Mouse (Mus musculus) layer of hippocampus, postnatal 36 days (tissue): Measurements from ENCODE around the gene Fgfr2. TPM values are rescaled to one million over a fixed set of nuclear protein-coding genes. Genes with fewer than 3 reads are reported as not detected.
A peak's percentile ranks its signal among the peaks of the same experiment; 100 is the strongest.

ENCODE experiments used
- DNase-seq, 2 experiments: peaks; one replicate each; pipeline ENCODE4 v3.0.0; 2022
- total RNA-seq, 2 experiments: library from RNA; stranded (reverse); gene quantifications; 2 replicates each; pipeline ENCODE4 v1.2.3; 2021

Gene Fgfr2
- total RNA-seq, 2 experiments from 2014 or later, result 45.4 to 47.9 TPM

DNA sequence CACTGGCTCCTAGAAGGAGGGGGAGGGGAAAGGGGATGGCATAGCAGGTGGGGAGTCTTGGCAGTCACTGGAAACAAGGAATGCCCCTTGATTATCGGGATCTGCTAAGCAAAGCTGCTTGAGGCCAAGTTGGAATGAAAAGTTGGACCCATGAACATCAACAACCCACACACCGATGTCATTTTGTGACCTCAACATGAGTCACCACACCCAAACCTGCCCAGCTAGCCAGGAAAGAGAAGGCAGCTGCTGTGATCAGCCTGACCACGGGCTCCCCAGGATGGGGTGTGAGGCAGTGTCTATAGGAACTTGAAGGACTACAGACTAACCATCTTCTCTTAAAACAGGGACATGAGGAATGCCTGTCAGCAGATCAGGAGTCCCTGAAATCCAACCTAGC lies 37.7 kb downstream of the Fgfr2 start:
- no peak for DNase-seq

DNA sequence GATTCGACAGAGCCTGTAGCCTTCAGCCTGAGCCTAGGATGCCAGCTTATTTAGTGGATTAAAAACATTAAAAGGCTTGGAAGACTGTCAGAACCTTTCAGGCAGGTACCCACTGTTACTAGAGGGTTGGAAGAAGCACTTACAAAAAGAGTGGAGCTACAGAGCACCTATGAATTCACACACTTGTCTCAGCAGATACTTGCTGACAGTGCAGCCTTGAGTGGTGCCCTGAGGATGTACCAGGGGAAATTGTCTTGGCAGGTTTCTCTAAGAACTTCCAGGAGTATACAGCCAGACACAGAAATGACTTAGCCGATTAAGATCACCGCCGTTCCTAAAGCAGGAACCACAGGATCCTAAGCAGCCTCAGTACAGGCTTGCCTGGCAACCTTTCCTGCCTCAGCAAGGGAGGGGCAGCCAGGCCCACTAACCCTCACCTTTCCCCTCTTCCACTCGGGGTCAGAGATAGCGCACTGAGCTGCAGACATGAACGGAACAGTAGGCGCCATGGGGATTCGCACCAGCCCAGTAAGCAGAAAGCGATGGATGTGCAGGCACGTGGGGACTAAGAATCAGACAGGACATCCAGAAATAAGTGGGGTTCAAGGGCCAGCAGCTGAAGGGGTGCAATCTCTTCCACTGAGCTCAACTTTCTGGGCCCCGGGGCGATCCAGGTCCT lies 39.1 kb downstream of the Fgfr2 start:
- DNase-seq, result no peak

DNA sequence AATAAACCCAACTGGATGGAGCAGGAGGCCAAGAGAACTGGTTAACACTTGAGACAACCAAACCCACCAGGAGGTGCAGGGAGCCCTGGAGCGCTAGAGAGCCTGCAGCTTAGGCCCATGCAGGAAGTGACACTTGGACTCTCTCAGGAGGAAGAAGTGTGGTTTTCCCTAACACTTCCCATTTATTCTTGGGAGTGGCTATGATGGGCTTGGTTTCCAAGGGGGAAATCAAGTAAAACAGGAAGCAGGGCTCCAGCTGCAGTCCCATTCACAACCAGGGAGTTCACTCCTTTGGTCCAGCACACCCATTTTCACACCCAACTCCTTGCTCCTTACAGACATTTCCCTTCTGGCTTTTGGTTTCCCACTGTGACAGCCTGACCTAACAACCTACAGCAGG lies 44.2 kb downstream of the Fgfr2 start:
- no peak for DNase-seq

DNA sequence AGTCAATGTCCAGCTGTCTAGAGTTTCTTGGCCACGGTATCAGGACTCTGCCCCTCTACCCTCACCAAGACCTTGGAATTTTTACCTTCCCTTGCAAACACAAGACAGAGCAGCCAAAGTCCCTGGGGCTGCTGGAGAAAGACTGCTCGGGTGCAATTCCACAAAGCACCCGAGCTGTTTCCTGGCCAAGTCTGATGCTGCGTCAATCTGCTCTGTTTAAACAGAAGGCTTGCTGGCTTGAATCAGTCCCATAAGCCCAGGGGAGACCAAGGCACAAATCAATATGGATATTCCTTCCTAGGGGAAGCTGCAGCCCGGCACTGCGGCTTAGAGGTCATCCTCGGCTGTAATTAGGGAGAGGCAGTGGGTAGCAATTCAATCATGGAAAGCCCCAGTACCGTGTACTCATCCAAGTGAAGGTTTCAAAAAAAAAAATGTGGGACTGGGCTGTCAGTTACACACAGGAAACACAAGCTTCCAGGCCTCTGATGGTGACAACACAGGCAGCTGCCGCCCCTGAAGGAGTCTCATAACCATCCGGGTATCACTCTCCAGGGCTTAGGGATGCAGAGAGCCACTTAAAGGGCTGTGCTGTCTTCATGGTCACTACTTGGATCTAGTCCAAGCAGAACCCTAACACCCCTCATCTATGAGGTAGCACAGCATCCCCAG lies 48.6 kb downstream of the Fgfr2 start:
- peak; percentile 47 to 56 for DNase-seq

DNA sequence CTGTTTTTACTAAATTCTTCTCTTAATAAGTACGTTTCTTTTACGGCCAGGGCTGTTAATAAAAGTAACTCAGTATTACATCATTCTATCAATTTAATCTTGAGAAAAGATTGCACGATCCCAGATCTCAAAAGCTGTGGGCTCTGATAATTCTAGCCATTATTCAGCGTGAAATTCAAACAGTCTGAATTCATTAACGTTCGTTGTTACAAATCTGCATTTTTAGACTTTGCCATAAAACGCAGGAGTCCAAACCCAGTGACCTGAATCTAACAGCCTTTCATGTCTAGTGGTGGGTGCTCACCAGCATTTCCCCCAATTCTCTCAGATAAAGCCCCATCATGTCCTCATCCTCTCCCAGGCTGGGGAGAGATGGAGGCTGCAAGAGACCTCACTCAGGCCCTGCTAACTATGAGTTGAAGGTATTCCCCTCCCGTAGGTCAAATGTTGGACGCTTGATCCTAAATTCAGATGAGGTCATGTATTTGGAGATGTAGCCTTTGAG lies 50.0 kb downstream of the Fgfr2 start:
- no peak for DNase-seq

DNA sequence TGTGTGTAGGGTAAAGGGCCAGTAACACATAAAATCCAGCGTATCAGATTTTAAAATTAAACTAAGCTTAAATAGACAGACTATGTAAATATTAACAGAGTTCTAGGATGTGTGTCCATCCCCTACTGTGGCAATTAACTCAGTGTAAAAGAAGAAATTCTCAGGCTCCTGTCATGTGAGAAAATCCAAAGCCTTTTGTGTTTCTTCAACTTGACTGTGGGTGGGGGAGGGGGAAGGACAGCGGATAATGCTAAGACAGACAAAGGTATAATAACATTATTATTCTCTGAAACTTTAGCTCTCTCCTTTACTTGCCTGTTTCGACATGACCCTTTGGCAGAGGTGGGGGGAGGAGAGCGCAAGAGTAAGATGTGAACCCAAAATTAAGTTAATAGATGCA lies 50.6 kb downstream of the Fgfr2 start:
- DNase-seq, result no peak

DNA sequence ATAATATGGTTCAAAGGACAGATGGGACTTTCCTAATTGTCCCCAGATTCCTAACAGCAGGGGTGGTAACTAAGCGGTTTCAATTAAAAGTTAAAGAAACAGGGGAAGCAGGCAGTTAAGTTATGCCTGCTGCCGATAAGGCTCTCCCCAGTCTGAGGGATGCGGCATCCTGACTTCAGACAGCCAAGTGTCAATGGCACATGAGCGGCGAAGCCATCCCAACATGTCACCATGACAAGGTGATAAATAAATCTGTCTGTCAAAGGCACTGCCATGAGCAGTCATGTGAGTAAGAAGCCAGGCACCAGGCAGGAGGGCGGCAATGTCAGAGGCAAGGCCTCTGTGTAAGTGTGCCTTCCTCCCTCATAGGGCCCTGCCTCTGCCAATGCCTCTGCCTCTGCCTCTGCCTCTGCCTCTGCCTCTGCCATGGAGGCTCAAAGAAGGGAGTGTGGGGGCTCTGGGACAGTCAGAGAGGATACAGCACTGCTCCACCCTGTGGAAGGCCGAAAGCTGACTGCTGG lies 55.8 kb downstream of the Fgfr2 start:
- DNase-seq, result no peak

DNA sequence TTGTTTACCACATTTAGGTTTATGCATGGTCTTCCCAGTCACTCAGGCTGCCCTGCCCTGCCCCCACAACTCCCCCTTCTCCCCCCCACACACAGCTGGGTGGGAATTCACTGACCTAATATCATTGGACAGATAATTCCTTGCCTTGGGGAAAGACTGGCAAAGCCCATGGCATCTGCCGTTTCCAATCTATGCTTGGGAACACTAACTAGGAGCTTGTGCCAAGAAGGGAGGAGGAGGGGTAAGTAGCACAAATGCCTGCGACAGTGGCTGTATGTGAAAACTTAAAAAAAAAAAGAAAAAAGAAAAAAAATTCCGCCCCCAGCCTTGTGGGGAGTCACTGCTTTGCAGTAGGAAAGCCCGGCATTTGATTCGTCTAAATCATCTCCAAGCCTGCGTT lies 56.4 kb downstream of the Fgfr2 start:
- peak; percentile 37 to 63 for DNase-seq

DNA sequence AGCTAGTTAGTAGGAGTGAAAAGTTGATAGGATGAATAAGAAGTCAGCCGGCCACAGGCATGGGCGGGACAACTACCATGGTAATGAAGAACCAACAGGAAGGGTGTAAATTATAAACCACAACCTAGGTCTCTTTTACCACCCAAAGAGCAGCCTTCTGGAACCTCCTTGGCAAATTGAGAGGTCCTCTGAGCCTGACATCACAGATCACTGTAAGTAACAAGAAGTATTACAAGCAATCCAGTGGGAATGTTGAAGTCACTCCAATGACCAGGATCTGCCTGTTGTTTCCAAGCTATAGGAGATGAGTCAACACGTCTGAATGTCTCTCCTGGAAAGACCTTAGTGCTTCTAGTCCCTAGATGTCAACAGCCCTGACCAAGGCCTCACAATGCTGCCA lies 61.1 kb downstream of the Fgfr2 start:
- DNase-seq, result no peak

DNA sequence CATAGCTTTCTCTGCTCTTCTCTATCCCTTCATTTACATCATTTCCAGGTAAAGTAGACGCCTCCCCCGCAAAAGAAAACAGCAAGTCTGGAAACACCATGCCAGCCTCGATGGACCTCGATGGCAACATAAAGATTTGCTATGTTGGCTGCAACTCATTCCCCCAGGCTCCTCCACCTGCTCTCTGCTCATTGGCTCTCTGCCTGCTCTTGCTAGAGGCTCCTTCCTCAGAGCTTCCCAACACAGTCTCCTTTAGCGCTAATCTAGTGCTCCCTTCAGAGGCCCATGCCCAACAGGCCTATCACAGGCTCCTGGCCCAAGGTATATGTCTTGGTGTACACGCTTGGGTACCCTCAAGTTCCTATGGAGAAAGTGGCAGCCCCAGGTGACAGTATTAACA lies 63.0 kb downstream of the Fgfr2 start:
- no peak for DNase-seq

DNA sequence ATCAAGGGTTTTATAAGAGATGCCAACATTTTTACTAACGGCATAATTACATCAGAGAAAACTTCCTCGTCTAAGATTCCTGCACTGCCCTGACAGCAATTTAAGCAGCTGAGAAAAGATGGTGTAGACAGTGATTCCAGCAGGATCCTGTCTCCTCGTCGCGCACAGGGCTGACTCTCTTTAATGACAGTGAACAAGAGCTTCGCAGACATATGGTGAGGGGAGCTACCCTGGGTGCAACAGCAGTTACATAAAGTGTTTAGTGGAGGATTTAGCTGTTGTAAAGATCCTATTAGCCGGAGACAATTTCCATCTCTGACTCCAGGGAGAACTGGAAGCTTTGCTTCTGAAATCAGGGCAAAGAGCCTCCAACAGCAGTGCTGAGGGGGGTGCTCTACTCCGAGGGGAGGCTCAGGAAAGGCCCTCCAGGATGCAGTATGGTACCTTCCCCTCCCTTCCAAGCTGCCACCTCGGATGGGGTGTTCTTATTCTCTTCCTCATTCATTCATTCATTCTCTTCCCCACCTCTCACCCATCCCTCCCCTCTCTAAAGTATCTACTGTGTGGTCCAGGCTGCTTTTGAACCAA lies 63.5 kb downstream of the Fgfr2 start:
- DNase-seq, result peak; percentile 38 to 40

DNA sequence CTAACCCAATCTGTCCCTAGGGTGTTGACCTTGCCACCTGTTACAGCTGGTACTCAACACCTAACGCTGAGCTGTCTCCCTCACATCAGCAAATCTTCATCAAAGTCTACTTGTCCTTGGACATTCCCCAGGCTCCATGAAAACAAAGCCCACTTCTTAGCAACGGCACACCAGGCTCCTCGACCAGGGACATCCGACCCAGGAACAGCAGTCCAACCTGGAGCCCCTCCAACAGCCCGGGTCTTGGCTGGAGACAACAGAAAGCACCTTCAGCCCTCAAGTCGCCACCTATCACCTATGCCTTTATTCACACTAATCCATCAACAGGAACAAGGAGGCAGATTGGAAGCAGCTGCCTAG lies 64.0 kb downstream of the Fgfr2 start:
- DNase-seq, result no peak

DNA sequence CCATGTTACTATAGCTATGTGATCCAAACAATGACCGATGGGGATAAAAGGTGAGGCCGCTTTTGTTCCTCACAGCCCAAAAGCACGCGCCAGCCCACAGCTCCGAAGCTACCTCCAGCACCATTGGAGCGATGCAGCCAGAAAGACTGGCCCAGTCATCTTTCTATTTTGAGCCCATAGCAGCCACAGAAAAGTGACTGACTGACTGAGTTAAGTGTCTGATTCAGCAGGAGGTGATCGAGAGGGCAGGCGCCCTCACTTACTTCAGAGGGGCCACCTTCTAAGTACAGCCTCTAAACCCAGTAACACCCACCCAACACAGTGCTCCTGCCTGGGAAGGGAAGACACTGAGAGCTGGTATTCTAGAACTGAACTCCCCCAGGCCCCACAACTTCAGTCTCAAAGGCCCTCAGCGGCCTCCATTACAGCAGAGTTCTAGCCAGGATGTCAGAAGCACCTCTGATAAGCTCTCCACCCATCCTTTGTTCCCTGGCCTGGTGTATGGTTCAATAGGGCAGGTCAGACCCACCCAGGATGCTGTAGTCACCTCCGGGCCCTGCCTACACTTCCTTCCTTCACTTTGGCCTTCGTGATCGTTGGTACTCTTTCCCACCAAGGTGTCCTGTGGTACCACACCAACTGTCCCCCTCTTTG lies 64.5 kb downstream of the Fgfr2 start:
- DNase-seq, result no peak

DNA sequence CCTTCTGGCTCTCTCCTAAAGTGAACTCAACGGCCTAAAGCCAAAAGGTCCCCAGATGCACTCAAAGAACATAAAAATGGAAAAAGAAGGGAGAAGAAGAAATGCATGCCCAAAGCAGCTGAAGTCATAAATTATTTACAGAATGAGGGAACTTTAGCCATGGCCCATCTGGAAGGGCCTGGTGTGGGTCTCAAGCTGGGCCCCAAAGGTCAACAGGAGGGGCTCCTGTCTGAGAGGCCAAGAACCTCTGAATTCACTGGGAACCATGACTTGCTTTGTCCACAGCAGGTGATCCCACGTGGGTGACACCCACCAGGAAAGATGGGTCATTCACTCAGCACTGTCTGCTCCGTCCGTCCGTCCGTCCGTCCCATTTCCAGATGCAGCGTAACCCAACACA lies 66.2 kb downstream of the Fgfr2 start:
- DNase-seq, result no peak

DNA sequence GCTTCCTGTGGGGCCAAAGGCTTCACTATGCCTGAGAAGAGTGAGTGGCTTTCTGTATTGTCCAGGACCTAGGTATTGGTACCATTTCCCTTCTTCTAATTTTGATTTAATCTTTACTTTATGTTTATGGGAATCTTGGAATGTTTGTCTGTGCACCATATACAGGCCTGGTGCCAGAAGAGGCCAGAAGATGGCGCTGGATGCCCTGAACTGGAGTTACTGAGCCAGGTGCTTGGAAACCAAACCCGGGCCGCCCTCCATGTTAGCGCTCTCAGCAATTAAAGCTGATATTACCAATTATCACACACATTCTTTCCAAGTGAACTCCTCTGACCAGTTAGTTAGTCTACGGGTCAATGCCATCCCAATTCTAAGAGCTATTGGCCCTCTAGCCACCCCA lies 68.7 kb downstream of the Fgfr2 start:
- no peak for DNase-seq

DNA sequence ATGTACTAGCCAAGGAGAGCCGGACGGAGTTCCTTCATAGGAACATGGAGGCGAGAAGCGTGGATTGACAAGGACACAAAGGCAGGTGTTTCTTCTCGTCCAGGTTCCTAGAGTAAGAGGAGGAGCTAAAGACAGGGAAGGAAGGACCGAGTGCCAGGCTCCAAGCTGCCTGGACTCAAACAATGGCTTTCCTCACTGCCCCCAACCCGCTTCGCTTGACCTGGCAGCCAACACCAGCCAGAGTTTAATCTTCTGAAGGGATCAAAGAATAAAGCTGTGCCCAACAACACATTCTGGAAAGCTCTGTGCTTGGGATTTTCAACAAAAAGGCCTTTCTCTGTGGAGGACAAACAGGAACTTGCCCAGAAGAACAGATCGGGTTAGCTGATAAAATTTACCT lies 69.4 kb downstream of the Fgfr2 start:
- DNase-seq, result no peak

DNA sequence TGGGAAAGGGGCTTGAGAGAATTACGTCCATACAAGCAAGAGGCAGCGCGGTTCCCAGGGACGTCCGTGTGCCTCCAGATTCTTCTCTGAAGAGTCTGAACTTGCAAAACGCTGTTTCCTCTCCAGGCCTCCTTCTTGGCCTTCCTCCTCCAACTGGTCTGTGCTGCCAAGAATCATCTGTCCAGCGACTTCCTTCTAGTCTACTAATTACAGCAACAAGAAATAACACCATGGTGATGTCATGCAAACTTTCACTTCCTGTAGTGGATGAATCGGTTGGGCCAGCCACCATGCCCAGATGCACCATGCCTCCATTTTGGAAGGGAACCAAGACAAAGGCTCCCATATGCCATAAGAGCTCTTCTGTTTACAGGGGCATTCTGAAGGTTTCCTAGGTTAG lies 70.3 kb downstream of the Fgfr2 start:
- no peak for DNase-seq

DNA sequence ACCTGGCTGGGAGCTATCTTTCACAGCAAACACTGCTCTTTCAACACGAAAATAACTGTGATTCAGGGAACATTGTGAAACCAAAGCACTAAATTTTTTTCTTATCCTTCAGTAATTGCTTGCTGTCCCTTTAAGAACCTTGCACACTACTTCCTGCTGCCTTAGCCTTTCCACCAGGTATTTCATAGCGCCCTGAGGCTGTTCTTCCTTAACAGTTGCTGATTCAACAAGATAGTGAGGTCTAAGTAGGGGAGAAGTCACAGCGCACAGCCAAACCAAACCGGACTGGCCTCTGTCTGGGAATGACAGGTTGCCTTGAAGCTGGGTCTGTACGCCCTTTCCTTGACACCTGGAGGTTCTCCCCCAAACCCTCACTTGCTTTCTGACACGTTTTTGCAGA lies 72.5 kb downstream of the Fgfr2 start:
- no peak for DNase-seq

DNA sequence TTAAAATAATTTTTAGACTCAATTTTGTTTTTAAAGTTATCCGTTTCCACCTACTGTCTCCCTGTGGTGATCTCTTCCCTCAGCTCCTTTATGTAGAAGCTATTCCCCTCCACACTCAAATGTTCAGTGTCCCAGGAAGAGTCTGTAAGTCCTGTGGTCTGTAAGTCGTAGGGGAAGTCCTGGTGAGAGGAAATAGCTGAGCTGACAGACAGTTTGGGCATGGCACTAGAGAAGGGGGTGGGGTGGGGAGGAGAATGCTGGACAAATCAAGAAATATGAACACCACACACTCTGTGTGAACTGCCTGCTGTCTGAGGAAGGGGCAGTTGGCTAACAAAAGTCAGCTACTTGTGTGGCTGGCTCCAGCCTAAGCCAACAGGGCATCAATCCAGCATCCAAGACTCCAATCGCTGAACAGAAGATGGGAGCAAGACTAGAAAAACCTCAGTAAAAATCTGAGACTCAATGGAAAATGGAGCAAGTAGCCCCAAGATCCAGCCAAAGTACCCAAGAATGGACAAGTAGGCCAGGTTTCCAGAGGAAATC lies 75.0 kb downstream of the Fgfr2 start:
- no peak for DNase-seq

DNA sequence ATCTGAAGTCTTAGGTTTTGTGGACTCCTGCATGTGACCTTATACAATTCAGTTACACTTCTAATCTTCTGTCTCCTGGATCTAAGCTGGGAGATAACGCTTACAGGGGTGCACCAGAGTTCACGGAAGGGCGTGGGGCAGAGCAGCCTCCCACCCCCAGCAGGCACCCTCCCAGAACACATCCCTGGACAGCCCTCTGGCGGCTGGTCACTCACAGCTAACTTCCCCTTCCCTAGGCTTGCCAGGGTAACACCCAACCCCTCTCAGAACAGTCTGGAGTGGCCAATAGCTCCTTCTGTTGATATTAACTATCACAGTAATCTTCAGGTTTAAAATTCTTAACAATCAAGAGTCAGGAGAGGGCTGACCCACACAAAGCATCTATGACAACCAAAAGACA lies 75.9 kb downstream of the Fgfr2 start:
- no peak for DNase-seq

DNA sequence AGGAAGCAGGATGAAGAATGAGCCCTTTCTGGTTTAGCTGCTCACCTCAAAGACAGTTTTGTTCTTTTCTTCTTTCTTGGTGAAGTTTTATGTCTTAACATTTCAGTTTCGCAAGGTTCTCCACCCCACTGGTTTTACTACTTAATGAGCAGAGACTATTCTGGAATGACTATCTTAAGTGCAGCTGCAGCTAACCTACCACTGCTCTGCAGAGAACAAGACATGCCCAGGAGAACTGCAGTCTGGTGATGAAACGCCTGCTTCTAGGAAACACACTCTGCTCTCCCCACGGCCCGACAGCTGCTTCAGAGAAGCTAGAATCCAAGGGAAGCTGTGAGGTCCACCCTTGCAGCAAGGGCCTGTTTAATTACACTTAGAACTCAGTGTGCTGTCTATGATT lies 78.4 kb downstream of the Fgfr2 start:
- no peak for DNase-seq

DNA sequence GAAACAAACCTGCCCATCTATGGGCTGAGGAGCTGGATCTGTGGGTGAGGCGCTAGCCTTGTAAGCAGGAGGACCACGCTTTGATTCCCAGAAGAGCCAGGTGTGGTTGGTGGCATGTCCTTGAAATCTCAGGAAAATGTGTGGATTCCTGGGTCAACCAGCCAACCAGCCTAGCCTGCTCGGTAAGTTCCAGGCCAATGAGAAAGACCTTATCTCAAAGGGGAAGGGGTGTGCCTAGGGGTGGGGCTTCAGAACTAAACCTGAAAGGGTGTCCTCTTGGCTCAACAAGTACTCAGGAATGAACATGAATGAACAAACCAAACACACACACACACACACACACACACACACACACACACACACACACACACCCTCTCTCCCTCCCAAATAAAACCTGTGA lies 81.4 kb downstream of the Fgfr2 start:
- no peak for DNase-seq
